Mouse (Mus musculus): ENCODE data around the gene Epo.

Epo gene

GRCm38 (mm10) chr5:137539291-137539801, 6.3 kb upstream of the Epo start:
- peak; percentile 86 to 90 for DNase-seq

GRCm38 (mm10) chr5:137537461-137537860, 4.4 kb upstream of the Epo start:
- DNase-seq: no peak

GRCm38 (mm10) chr5:137535318-137535717, 2.3 kb upstream of the Epo start:
- no peak for DNase-seq

GRCm38 (mm10) chr5:137534762-137535161, 1.7 kb upstream of the Epo start:
- no peak for DNase-seq

GRCm38 (mm10) chr5:137532808-137533116, 280 bp downstream of the Epo start:
- DNase-seq: no peak

- peak; percentile 51 to 69 for DNase-seq
Measured at GRCm38 (mm10) chr5:137532131-137532807, 773 bp downstream of the Epo start.

- DNase-seq: peak; percentile 85 to 87
Measured at GRCm38 (mm10) chr5:137531414-137532130, 1.5 kb downstream of the Epo start.

- peak; percentile 83 to 88 for DNase-seq
Measured at GRCm38 (mm10) chr5:137530588-137531413, 2.2 kb downstream of the Epo start.

- DNase-seq: peak in 1 of 2 experiments; percentile 32
Measured at GRCm38 (mm10) chr5:137530075-137530474, 3.0 kb downstream of the Epo start.

GRCm38 (mm10) chr5:137529221-137529995, 3.6 kb downstream of the Epo start:
- peak in 1 of 2 experiments; percentile 49 for DNase-seq

GRCm38 (mm10) chr5:137528247-137528968, 4.6 kb downstream of the Epo start:
- peak in 1 of 2 experiments; percentile 42 for DNase-seq

GRCm38 (mm10) chr5:137527413-137527812, 5.6 kb downstream of the Epo start:
- DNase-seq: no peak

GRCm38 (mm10) chr5:137526192-137526936, 6.7 kb downstream of the Epo start:
- DNase-seq: peak; percentile 81 to 86

- peak in 1 of 2 experiments; percentile 39 for DNase-seq
Measured at GRCm38 (mm10) chr5:137525511-137525910, 7.5 kb downstream of the Epo start.

- DNase-seq: peak in 1 of 2 experiments; percentile 29
Measured at GRCm38 (mm10) chr5:137524671-137525070, 8.4 kb downstream of the Epo start.

GRCm38 (mm10) chr5:137524251-137524515, 8.9 kb downstream of the Epo start:
- DNase-seq: peak; percentile 51 to 52

GRCm38 (mm10) chr5:137523396-137524250, 9.4 kb downstream of the Epo start:
- DNase-seq: peak; percentile 3 to 24

- DNase-seq: peak in 1 of 2 experiments; percentile 9
Measured at GRCm38 (mm10) chr5:137522711-137523110, 10.3 kb downstream of the Epo start.

GRCm38 (mm10) chr5:137521861-137522260, 11.2 kb downstream of the Epo start:
- DNase-seq: no peak
